Mouse (Mus musculus): ENCODE data around the gene Adra1b. TPM values are rescaled to one million over a fixed set of nuclear protein-coding genes. Genes with fewer than 3 reads are reported as not detected.

Gene Adra1b
- polyA plus RNA-seq, 1 experiment, result not detected

DNA sequence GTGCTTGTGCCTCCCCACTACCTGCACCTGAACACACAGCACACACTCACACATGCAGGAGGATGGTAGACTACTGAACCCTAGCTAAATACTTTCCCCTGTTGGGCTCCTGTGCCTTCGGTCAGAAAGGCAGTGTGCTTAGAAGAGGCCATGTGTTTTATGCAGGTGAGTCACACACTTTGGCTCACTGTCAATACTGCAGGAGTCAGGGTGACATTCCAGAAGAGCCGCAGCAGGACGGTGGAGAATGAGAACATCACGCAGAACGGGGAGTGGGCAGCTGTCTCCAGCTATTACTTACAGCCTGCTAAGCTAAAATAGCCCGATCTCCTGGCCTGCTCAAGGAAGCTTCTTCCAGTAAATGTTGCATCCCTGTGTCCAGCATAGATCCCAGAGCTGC is 32.5 kb upstream of the Adra1b start:
- Histone ChIP-seq H3K4me1 (ENCODE audit: control insufficient read depth, insufficient read depth, low read length) (no peaks in the 10 kb centered on the region), H3K4me3 (ENCODE audit: low read depth, low read length) (no peak overlapping the region), H3K9me3 (replicated peaks; ENCODE audit: control insufficient read depth, insufficient read depth, low read length, poor library complexity, severe bottlenecking) (no peaks in the 10 kb centered on the region), H3K27ac (ENCODE audit: insufficient read depth, low read length) (no peak overlapping the region), H3K36me3 (ENCODE audit: control insufficient read depth, insufficient read depth, low read length, poor library complexity, severe bottlenecking) (no peaks in the 10 kb centered on the region), H3K27me3 (ENCODE audit: control insufficient read depth, insufficient read depth, low read length, poor library complexity, severe bottlenecking) (no peaks in the 10 kb centered on the region), H3K9ac (ENCODE audit: low read depth, poor library complexity, severe bottlenecking) (no peak overlapping the region)
- TF ChIP-seq CTCF (IDR thresholded peaks at IDR 0.05; ENCODE audit: low read depth, low read length), result no peak
- TF ChIP-seq EP300 (IDR thresholded peaks at IDR 0.05; ENCODE audit: insufficient read depth, low read depth, low read length), result no peak
- TF ChIP-seq POLR2A (IDR thresholded peaks at IDR 0.05; ENCODE audit: insufficient read depth, low read length), result no peak

DNA sequence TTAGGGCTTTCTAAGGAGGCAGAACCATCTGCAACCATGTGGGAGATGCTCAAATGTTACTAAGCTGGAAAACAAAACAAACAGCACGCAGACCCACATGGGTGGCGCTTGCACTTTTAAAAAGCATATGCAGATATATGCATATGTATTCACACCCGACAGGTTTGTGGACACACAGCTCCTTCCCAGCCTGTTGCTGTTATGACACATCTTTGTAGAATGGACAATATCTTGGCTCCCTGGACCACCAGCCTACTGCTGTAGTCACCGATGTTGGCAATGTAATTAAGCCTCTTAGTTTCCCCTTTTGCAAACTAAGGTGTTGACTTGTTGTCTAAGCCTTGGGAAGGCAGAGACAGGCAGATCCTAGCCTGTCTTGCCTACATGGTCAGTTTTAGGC is 32.0 kb upstream of the Adra1b start:
- Histone ChIP-seq H3K27me3 (ENCODE audit: control insufficient read depth, insufficient read depth, low read length, poor library complexity, severe bottlenecking) (no peaks in the 10 kb centered on the region), H3K36me3 (ENCODE audit: control insufficient read depth, insufficient read depth, low read length, poor library complexity, severe bottlenecking) (no peaks in the 10 kb centered on the region), H3K9me3 (replicated peaks; ENCODE audit: control insufficient read depth, insufficient read depth, low read length, poor library complexity, severe bottlenecking) (no peaks in the 10 kb centered on the region), H3K9ac (ENCODE audit: low read depth, poor library complexity, severe bottlenecking) (no peak overlapping the region), H3K4me1 (ENCODE audit: control insufficient read depth, insufficient read depth, low read length) (no peaks in the 10 kb centered on the region), H3K27ac (ENCODE audit: insufficient read depth, low read length) (no peak overlapping the region), H3K4me3 (ENCODE audit: low read depth, low read length) (no peak overlapping the region)
- no peak for TF ChIP-seq CTCF (IDR thresholded peaks at IDR 0.05; ENCODE audit: low read depth, low read length)
- TF ChIP-seq POLR2A (IDR thresholded peaks at IDR 0.05; ENCODE audit: insufficient read depth, low read length), result no peak
- TF ChIP-seq EP300 (IDR thresholded peaks at IDR 0.05; ENCODE audit: insufficient read depth, low read depth, low read length), result no peak

GRCm38 (mm10) chr11:43930191-43930590 is 29.2 kb upstream of the Adra1b start:
- Histone ChIP-seq H3K36me3 (ENCODE audit: control insufficient read depth, insufficient read depth, low read length, poor library complexity, severe bottlenecking) (no peaks in the 10 kb centered on the region), H3K27ac (ENCODE audit: insufficient read depth, low read length) (no peak overlapping the region), H3K9me3 (replicated peaks; ENCODE audit: control insufficient read depth, insufficient read depth, low read length, poor library complexity, severe bottlenecking) (no peaks in the 10 kb centered on the region), H3K4me3 (ENCODE audit: low read depth, low read length) (no peak overlapping the region), H3K4me1 (ENCODE audit: control insufficient read depth, insufficient read depth, low read length) (no peaks in the 10 kb centered on the region), H3K9ac (ENCODE audit: low read depth, poor library complexity, severe bottlenecking) (no peak overlapping the region), H3K27me3 (ENCODE audit: control insufficient read depth, insufficient read depth, low read length, poor library complexity, severe bottlenecking) (no peaks in the 10 kb centered on the region)
- no peak for TF ChIP-seq EP300 (IDR thresholded peaks at IDR 0.05; ENCODE audit: insufficient read depth, low read depth, low read length)

DNA sequence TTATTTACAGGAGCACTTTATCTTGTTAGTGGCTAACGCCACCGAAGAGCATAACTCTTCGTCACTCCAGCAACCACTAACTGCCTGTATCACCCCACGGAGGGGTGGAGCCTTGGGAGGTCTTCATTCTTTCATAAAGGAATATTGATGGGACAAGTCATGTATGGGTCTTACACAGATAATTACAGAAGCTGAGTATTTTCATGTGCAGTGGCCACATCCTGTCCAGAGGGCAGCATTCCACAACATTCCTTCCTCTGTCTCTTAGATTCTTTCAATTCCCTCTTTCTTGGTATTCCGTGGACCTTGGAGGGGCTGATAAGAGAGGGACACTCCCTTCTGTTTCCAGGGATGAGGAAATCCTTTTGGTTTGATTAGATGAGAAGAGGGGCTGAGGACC is 28.7 kb upstream of the Adra1b start:
- Histone ChIP-seq H3K4me1 (ENCODE audit: control insufficient read depth, insufficient read depth, low read length) (no peaks in the 10 kb centered on the region), H3K9ac (ENCODE audit: low read depth, poor library complexity, severe bottlenecking) (no peak overlapping the region), H3K4me3 (ENCODE audit: low read depth, low read length) (no peak overlapping the region), H3K27me3 (ENCODE audit: control insufficient read depth, insufficient read depth, low read length, poor library complexity, severe bottlenecking) (no peaks in the 10 kb centered on the region), H3K36me3 (ENCODE audit: control insufficient read depth, insufficient read depth, low read length, poor library complexity, severe bottlenecking) (no peaks in the 10 kb centered on the region), H3K27ac (ENCODE audit: insufficient read depth, low read length) (no peak overlapping the region), H3K9me3 (replicated peaks; ENCODE audit: control insufficient read depth, insufficient read depth, low read length, poor library complexity, severe bottlenecking) (no peaks in the 10 kb centered on the region)
- TF ChIP-seq POLR2A (IDR thresholded peaks at IDR 0.05; ENCODE audit: insufficient read depth, low read length) (no peak), EP300 (IDR thresholded peaks at IDR 0.05; ENCODE audit: insufficient read depth, low read depth, low read length) (no peak), CTCF (IDR thresholded peaks at IDR 0.05; ENCODE audit: low read depth, low read length) (no peak)

GRCm38 (mm10) chr11:43929178-43929577 is 28.2 kb upstream of the Adra1b start:
- Histone ChIP-seq H3K9me3 (replicated peaks; ENCODE audit: control insufficient read depth, insufficient read depth, low read length, poor library complexity, severe bottlenecking) (no peaks in the 10 kb centered on the region), H3K36me3 (ENCODE audit: control insufficient read depth, insufficient read depth, low read length, poor library complexity, severe bottlenecking) (no peaks in the 10 kb centered on the region), H3K4me1 (ENCODE audit: control insufficient read depth, insufficient read depth, low read length) (no peaks in the 10 kb centered on the region), H3K27me3 (ENCODE audit: control insufficient read depth, insufficient read depth, low read length, poor library complexity, severe bottlenecking) (no peaks in the 10 kb centered on the region), H3K4me3 (ENCODE audit: low read depth, low read length) (no peak overlapping the region), H3K27ac (ENCODE audit: insufficient read depth, low read length) (no peak overlapping the region), H3K9ac (ENCODE audit: low read depth, poor library complexity, severe bottlenecking) (no peak overlapping the region)
- no peak for TF ChIP-seq POLR2A (IDR thresholded peaks at IDR 0.05; ENCODE audit: insufficient read depth, low read length)
- no peak for TF ChIP-seq CTCF (IDR thresholded peaks at IDR 0.05; ENCODE audit: low read depth, low read length)
- TF ChIP-seq EP300 (IDR thresholded peaks at IDR 0.05; ENCODE audit: insufficient read depth, low read depth, low read length), result no peak

DNA sequence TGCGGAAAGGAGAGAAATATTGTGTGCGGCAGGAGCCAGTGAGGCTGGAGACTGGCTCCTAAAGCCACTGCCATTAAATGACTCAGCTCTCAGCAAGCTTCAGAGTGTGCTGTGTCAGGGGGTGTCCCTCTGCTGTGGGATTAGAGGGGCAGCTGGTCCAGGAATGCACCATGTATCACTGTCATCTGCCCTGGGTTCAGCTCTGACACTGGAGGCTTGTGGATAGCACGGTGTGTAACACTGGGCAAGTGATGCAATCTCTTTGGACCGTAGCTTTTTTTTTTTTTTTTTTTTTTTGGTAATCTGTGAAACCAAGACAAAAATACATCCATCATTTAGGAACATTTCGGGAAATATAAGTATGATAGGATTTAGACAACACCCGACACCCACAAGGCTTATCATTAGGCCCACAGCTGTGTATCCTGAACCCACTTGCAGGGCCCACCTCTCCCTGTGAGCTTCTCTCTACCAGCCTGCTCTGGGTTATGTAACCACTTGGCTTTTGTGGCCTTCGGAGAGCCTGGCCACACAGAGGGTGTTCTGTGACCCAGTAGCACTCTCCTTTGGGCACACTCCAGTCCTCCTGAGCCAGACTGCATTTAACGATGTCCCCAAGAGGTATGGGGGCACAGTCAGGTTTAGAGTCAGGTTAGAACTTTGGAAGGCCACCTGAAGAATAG is 26.3 kb upstream of the Adra1b start:
- no peak overlapping the region for H3K9ac ChIP-seq (ENCODE audit: low read depth, poor library complexity, severe bottlenecking)
- H3K9me3 ChIP-seq (replicated peaks; ENCODE audit: control insufficient read depth, insufficient read depth, low read length, poor library complexity, severe bottlenecking), result no peaks in the 10 kb centered on the region
- no peak overlapping the region for H3K4me3 ChIP-seq (ENCODE audit: low read depth, low read length)
- TF ChIP-seq EP300 (IDR thresholded peaks at IDR 0.05; ENCODE audit: insufficient read depth, low read depth, low read length) (no peak), CTCF (IDR thresholded peaks at IDR 0.05; ENCODE audit: low read depth, low read length) (no peak), POLR2A (IDR thresholded peaks at IDR 0.05; ENCODE audit: insufficient read depth, low read length) (no peak)
- H3K36me3 ChIP-seq (ENCODE audit: control insufficient read depth, insufficient read depth, low read length, poor library complexity, severe bottlenecking), result no peaks in the 10 kb centered on the region
- no peaks in the 10 kb centered on the region for H3K27me3 ChIP-seq (ENCODE audit: control insufficient read depth, insufficient read depth, low read length, poor library complexity, severe bottlenecking)
- no peak overlapping the region for H3K27ac ChIP-seq (ENCODE audit: insufficient read depth, low read length)
- H3K4me1 ChIP-seq (ENCODE audit: control insufficient read depth, insufficient read depth, low read length), result no peaks in the 10 kb centered on the region
